Mouse (Mus musculus): ENCODE data around the gene Dnttip1.

The Dnttip1 gene

GRCm38 (mm10) chr2:164754105-164754504, 8.3 kb downstream of the Dnttip1 start:
- DNase-seq (ENCODE audit: low read depth, low spot score), result no peak

DNA sequence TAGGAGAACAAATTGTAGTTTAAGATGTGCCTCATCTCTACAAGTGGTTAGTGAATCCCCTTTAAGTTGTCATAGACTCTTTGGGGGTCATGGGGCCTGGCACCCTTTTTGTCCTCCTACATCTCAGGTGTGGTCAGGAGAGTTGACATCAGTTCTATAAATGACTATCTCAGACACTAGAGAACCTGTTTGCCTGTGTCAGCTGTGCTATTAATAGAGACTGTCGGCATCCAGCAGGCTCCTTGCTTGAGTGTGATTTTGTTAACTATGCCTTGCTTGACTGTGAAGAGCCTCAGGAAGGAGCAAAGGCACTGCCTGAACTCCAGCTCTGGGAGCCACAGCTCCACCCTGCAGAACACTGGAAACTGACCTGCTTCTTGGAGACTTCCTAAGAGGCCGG, 9.0 kb downstream of the Dnttip1 start:
- DNase-seq (ENCODE audit: low read depth, low spot score), result no peak

- DNase-seq (ENCODE audit: low read depth, low spot score), result no peak
These were observed 12.1 kb downstream of the Dnttip1 start for GRCm38 (mm10) chr2:164757841-164758240.

DNA sequence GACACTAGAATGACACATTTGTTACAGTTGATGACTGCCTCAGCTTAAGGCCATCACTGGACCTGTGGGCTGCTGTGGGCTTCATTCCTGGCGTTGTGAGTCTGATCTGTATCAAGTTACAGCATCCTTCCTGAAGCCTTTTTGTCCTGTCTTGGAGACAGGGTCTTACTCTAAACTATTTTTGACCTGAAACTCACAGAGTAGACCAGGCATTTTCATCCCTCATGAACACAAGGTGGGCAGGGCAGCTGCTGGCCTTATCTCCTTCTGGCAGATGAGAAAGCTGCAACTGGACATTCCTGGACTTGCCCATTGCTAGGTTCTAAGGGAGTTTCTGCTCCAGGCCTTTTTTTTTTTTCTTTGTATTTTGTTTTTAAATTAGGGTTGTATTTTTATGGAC, 12.9 kb downstream of the Dnttip1 start:
- no peak for DNase-seq (ENCODE audit: low read depth, low spot score)

DNA sequence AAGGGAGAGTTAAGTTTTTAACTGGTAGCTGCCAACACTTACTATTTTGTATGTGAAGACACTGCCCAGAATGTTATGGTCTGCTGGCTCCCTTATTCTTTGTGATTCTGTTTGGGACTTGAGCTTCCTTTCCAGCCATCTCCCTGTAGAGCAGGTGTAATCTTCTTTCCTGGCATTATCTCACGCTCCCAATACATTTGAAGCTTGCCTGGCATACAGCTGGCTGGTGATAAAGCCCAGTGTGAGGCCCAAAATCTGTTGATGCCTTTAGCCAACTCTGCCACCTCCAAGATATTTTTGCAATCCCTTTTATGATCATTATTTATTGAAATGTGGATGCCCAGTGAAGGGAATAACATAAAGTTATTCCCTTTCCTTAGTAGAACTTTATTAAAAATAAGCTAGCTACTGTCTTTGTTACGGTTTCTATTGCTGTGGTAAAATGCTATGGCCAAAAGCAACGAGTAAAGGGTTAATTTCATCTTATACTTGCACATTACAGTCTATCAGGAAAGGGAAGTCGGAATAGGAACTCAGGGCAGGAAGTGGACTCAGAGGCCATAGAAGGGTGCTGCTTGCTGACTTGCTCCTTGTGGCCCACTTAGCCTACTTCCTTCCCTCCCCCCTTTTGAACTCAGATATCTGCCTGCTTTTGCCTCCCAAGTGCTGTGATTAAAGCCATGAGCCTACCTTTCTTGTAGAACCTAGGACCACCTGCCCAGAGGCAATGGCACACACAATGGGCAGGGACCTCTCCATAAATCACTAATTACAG, 14.5 kb downstream of the Dnttip1 start:
- DNase-seq (ENCODE audit: low read depth, low spot score), result no peak

DNA sequence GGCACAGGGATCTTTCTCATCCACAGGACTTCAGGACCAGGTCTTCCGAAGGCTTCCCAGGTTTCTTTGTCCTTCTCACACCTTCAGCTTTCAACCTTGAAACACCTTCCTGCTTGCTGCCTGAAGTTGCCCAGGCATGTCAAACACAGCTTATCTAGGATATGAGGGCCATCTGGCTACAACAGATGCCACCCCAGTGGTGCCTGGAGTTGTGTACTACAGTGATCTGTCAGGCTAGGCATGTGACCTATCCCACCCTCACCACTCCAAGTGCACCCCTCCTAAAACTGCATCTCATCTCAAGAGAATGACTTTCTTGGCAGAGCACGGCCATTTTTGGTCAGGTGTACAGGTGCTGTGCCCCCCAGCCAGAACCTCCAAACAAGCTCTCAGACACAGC, 15.7 kb downstream of the Dnttip1 start:
- no peak for DNase-seq (ENCODE audit: low read depth, low spot score)

DNA sequence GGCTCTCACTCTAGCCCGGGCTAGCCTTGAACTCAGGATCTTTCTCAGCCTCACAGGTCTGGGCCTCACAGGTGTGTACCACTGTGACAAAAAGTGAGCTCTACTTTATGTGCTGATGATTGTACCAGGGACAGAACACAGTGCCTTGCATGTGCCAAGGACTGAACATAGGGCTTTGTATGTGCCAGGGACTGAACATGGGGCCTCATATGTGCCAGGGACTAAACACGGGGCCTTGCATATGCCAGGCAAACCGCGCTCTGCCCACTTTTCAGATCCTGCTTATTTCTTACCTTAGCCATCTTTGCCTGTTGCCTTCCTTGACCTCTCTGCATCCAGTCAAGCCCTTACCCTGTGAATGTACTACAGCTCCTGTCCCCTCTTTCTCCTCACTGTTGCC, 16.2 kb downstream of the Dnttip1 start:
- DNase-seq (ENCODE audit: low read depth, low spot score), result no peak

DNA sequence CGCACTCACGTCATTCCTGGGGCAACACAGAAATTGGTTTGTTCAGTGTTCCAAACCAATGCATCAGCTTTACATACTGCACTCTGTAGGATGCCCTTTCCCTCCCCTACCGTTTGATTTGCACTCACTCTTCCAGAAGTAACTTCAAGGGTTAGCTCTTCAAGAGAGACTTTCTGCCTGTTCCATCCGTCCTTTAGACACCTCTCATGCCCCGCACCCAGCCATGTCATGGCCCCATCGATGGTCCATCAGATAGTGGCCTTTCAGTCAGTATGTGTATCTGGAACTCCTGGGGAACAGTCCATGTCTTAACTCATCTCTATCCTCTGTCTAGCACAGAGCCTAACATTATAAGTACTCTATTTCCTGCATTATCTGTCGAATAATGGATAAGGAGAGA, 16.8 kb downstream of the Dnttip1 start:
- DNase-seq (ENCODE audit: low read depth, low spot score), result no peak

DNA sequence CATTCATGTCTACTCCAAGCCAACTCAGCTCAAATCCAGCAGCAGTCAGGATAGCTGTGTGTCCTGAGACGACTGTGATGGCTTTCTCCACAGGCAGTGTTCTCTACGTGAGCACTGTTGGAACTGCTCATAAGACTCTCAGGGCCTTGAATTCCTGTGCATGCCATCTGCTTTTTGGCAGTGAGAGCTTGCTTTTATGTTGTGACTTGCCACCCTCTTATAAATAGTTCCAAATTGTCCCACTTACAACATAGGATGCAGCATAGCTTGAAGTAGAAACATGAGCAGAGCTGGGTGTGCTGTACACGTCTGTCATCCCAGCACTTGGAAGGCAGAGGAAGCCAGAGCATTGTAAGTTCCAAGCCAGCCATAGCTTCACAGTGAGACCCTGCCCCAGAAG, 20.1 kb downstream of the Dnttip1 start:
- no peak for DNase-seq (ENCODE audit: low read depth, low spot score)

DNA sequence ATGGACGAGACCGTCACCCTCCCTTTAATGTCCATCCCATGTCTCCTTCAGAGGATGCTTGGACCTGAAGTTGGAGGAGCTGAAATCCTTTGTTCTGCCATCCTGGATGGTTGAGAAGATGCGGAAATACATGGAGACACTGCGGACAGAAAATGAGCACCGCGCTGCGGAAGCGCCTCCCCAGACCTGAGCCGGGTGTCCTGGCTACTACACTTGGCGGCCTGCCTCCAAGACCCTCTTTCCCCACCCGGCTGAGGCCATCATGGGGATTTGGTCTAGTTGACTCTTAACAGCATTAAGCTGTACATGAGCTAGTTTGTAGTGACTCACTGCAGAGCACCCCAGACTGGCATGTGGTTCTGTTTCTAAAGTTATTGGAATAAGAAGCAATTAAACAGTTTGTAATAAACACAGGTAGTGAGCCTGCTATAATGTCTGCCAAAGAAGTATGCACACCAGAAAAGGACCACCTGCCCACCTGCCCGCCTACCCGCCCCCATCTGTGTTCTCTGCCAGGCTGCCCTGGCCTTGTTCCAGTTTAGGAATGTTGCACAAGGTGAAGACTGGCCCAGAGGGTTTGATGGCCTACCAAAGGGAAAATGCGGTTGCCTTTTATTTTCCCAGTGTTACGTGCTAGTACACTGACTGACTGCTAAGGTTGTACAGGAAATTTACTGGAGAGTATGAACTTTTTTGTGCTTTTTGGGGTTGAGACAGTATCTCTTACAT, 22.2 kb downstream of the Dnttip1 start:
- DNase-seq (ENCODE audit: low read depth, low spot score), result no peak

GRCm38 (mm10) chr2:164769258-164770037, 23.7 kb downstream of the Dnttip1 start, which contains the start of gene Ube2c:
Ube2c (plus strand) TSS chr2:164769898.
- DNase-seq (ENCODE audit: low read depth, low spot score), result peak; percentile 98

- DNase-seq (ENCODE audit: low read depth, low spot score), result peak; percentile 37
These were observed 24.5 kb downstream of the Dnttip1 start for GRCm38 (mm10) chr2:164770279-164770678.

- no peak for DNase-seq (ENCODE audit: low read depth, low spot score)
These were observed 25.3 kb downstream of the Dnttip1 start for GRCm38 (mm10) chr2:164771123-164771522.

GRCm38 (mm10) chr2:164773229-164773988, 27.6 kb downstream of the Dnttip1 start:
- no peak for DNase-seq (ENCODE audit: low read depth, low spot score)

- no peak for DNase-seq (ENCODE audit: low read depth, low spot score)
These were observed 28.2 kb downstream of the Dnttip1 start for GRCm38 (mm10) chr2:164773989-164774364.

DNA sequence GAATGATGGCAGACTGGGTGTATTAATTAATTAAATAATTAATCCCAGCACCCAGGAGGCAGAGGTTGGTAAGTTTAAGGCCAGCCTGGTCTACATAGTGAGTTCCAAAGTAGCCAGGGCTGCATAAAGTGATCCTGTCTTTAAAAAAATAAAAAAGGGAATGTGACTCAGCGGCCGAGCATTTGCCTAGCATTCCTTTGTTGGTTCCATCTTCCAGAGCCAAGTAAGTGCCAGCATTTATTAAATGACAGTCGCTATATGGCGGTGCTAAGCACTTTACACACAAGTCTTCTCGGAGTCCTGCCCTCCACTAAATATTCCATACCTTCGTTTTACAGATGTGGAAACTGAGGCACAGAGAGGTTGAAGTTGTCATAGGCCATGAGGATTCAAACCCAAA, 30.3 kb downstream of the Dnttip1 start:
- DNase-seq (ENCODE audit: low read depth, low spot score), result no peak

- DNase-seq (ENCODE audit: low read depth, low spot score), result no peak
These were observed 31.0 kb downstream of the Dnttip1 start for GRCm38 (mm10) chr2:164776801-164777200.

DNA sequence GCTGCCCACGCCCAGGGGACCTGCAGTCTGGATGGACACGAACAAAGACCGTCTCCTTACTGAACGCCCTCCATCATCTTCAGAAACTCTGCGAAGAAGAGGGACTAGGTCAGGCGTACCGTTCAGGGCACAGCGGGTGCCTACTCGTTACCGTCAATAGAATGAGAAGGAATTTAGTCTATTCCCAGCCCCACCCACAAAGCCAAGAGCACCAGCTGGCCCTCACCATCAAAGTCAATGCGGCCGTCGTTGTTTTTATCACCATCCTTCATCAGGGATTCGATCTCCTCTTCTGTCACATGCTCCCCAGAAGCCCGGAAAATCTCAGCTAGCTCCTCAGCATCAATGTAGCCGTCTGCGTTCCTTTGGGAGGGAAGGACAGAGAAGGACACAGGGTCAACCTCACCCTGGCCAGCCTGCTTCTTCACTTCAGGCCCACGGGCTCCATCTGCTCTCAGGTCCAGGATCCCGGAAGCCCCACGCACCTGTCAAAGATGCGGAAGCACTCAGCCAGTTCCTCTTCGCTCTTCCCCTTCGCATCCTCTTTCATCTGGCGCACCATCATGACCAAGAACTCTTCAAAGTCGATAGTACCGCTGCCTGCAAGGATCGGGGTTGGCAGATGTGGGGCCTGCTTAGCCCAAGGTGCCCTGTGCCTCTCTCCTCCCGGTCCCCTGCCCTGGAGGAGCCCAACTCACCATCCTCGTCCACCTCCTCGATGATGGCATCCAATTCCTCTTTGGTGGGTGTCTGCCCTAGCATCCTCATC, 31.6 kb downstream of the Dnttip1 start:
- DNase-seq (ENCODE audit: low read depth, low spot score), result no peak

- no peak for DNase-seq (ENCODE audit: low read depth, low spot score)
These were observed 32.2 kb downstream of the Dnttip1 start for GRCm38 (mm10) chr2:164778015-164778287.

DNA sequence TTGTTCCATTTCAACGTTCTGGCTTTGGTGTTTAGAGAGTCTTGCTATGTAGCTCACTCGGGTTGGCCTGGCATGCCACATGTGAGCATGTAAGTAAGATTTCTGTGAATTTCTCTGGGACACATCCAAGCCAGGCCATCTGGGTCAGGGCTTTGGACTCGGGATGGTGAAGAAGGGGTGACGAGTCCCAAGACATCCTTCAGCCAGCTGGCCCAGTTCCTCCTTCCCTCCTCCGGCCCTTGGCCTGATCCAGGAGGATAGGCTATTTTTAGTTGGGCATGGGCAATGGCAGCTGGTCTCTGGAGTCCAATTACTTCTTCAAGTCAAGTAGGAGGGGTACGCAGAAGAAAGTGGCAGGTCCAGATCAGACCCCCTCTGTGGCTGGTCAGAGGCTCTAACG, 33.0 kb downstream of the Dnttip1 start:
- DNase-seq (ENCODE audit: low read depth, low spot score), result no peak

GRCm38 (mm10) chr2:164779481-164780086, 33.8 kb downstream of the Dnttip1 start, which contains the start of gene Tnnc2:
Tnnc2 (minus strand) TSS chr2:164779967.
- DNase-seq (ENCODE audit: low read depth, low spot score), result no peak

Data from CD4-positive, CD25-positive, alpha-beta regulatory T cell, adult 2 months (primary cell).